Mouse (Mus musculus) T-helper 17 cell (primary cell): Measurements from ENCODE around the gene Tnni3.

ENCODE experiments used
- in situ Hi-C, 2 experiments: fragments of 300-600 bp; cut with MboI, MseI; formaldehyde crosslinking; loops; 1 replicate in 1 of 2; 2 replicates in 1 of 2; pipeline ENCODE4 v1.15.1; 2025; ENCODE audit warnings: high pct_unique_total_duplicates in 2 of 2

The Tnni3 gene

GRCm38 (mm10) chr7:4501558-4502397 lies 22.3 kb downstream of the Tnni3 start, which contains the start of gene Ppp1r12c:
Ppp1r12c (minus strand) TSS chr7:4501680.
- in situ Hi-C loops, result loop anchor here in 1 of 2 experiments (10.0 kb wide), 1 partner anchor 357 kb away; no protein-coding TSS in a partner anchor

- in situ Hi-C loops, result loop anchor here in 1 of 2 experiments (10.0 kb wide), 1 partner anchor 356 kb away; no protein-coding TSS in a partner anchor
Observed at GRCm38 (mm10) chr7:4500892-4501471, 23.0 kb downstream of the Tnni3 start.

- in situ Hi-C loops, result loop anchor here in 1 of 2 experiments (25.0 kb wide), 1 partner anchor 1663 kb away; the partner anchor contains the start of genes Zfp444 and Zfp787
Observed at GRCm38 (mm10) chr7:4499034-4499433, 25.0 kb downstream of the Tnni3 start.

GRCm38 (mm10) chr7:4498251-4498650 lies 25.8 kb downstream of the Tnni3 start:
- in situ Hi-C loops, result loop anchor here in 1 of 2 experiments (25.0 kb wide), 1 partner anchor 1664 kb away; the partner anchor contains the start of genes Zfp444 and Zfp787

GRCm38 (mm10) chr7:4497271-4497903 lies 26.6 kb downstream of the Tnni3 start:
- in situ Hi-C loops, result loop anchor here in 1 of 2 experiments (25.0 kb wide), 1 partner anchor 1665 kb away; the partner anchor contains the start of genes Zfp444 and Zfp787

GRCm38 (mm10) chr7:4496468-4496867 lies 27.6 kb downstream of the Tnni3 start:
- in situ Hi-C loops, result loop anchor here in 1 of 2 experiments (25.0 kb wide), 1 partner anchor 1666 kb away; the partner anchor contains the start of genes Zfp444 and Zfp787

- in situ Hi-C loops, result loop anchor here in 1 of 2 experiments (25.0 kb wide), 1 partner anchor 1668 kb away; the partner anchor contains the start of genes Zfp444 and Zfp787
Observed at GRCm38 (mm10) chr7:4493991-4494390, 30.0 kb downstream of the Tnni3 start.

GRCm38 (mm10) chr7:4492284-4493224 lies 31.5 kb downstream of the Tnni3 start:
- in situ Hi-C loops, result loop anchor here in 1 of 2 experiments (25.0 kb wide), 1 partner anchor 1670 kb away; the partner anchor contains the start of genes Zfp444 and Zfp787

GRCm38 (mm10) chr7:4491308-4491707 lies 32.7 kb downstream of the Tnni3 start:
- in situ Hi-C loops, result loop anchor here in 1 of 2 experiments (25.0 kb wide), 1 partner anchor 1671 kb away; the partner anchor contains the start of genes Zfp444 and Zfp787

- in situ Hi-C loops, result loop anchor here in 1 of 2 experiments (25.0 kb wide), 1 partner anchor 1680 kb away; the partner anchor contains the start of genes Zfp444 and Zfp787
Observed at GRCm38 (mm10) chr7:4482281-4482680, 41.7 kb downstream of the Tnni3 start.

- in situ Hi-C loops, result loop anchor here in 1 of 2 experiments (25.0 kb wide), 1 partner anchor 1683 kb away; the partner anchor contains the start of genes Zfp444 and Zfp787
Observed at GRCm38 (mm10) chr7:4479674-4480073, 44.4 kb downstream of the Tnni3 start.

GRCm38 (mm10) chr7:4478796-4479291 lies 45.2 kb downstream of the Tnni3 start:
- in situ Hi-C loops, result loop anchor here in 1 of 2 experiments (25.0 kb wide), 1 partner anchor 1683 kb away; the partner anchor contains the start of genes Zfp444 and Zfp787

- in situ Hi-C loops, result loop anchor here in 1 of 2 experiments (25.0 kb wide), 1 partner anchor 1684 kb away; the partner anchor contains the start of genes Zfp444 and Zfp787
Observed at GRCm38 (mm10) chr7:4478021-4478795, 45.8 kb downstream of the Tnni3 start.

GRCm38 (mm10) chr7:4473940-4474339 lies 50.1 kb downstream of the Tnni3 start:
- in situ Hi-C loops, result no loop called here

GRCm38 (mm10) chr7:4471179-4471555 lies 52.9 kb downstream of the Tnni3 start:
- in situ Hi-C loops, result no loop called here

GRCm38 (mm10) chr7:4470275-4471178 lies 53.5 kb downstream of the Tnni3 start:
- in situ Hi-C loops, result no loop called here
